Mouse (Mus musculus): Measurements from ENCODE around the gene Armc8.

- TF ChIP-seq POLR2A (IDR thresholded peaks at IDR 0.05; ENCODE audit: insufficient read length, low read depth): no peak
- no peak for TF ChIP-seq MAX (IDR thresholded peaks at IDR 0.05; ENCODE audit: low read depth)
- TF ChIP-seq CEBPB (IDR thresholded peaks at IDR 0.05; ENCODE audit: insufficient read depth, poor library complexity, severe bottlenecking): no peak
Observed at GRCm38 (mm10) chr9:99429845-99430244, 138.9 kb downstream of the Armc8 start.
